Mouse (Mus musculus) C2C12 (cell line): Measurements from ENCODE around the gene Tgm2. TPM values are rescaled to one million over a fixed set of nuclear protein-coding genes. Genes with fewer than 3 reads are reported as not detected.
A peak's percentile ranks its signal among the peaks of the same experiment; 100 is the strongest.

Experiments
- H3K27me3 ChIP-seq: one replicate; pipeline ENCODE4 v1.6.1; 2011; ENCODE audit not compliant: control insufficient read depth, insufficient read depth, insufficient read length
- H3K36me3 ChIP-seq: one replicate; pipeline ENCODE4 v1.6.1; 2011; ENCODE audit not compliant: control insufficient read depth, insufficient read depth
- H3K4me3 ChIP-seq: one replicate; pipeline ENCODE4 v1.5.1; 2011; ENCODE audit warnings: mild to moderate bottlenecking, control low read depth; ENCODE audit not compliant: poor library complexity, insufficient read depth, severe bottlenecking
- H3K79me2 ChIP-seq: one replicate; pipeline ENCODE4 v1.6.1; 2011; ENCODE audit not compliant: control insufficient read depth, insufficient read depth
- H3K79me3 ChIP-seq: one replicate; pipeline ENCODE4 v1.6.1; 2011; ENCODE audit warnings: low read depth, control low read depth
- H3ac ChIP-seq: one replicate; pipeline ENCODE3; 2011; ENCODE audit warnings: low read depth; ENCODE audit not compliant: control insufficient read depth, insufficient read length
- CEBPB ChIP-seq: IDR thresholded peaks from one replicate; pipeline ENCODE4 v1.6.1; 2011; ENCODE audit warnings: low read depth, mild to moderate bottlenecking, control low read depth, moderate library complexity
- CTCF ChIP-seq: IDR thresholded peaks from one replicate; pipeline ENCODE4 v1.5.1; 2011; ENCODE audit not compliant: control insufficient read depth, insufficient read depth, insufficient read length
- FOSL1 ChIP-seq: IDR thresholded peaks from one replicate; pipeline ENCODE4 v1.8.0; 2011; ENCODE audit warnings: mild to moderate bottlenecking, low read length; ENCODE audit not compliant: poor library complexity, insufficient read depth, severe bottlenecking
- MAX ChIP-seq: IDR thresholded peaks from one replicate; pipeline ENCODE4 v1.6.1; 2011; ENCODE audit warnings: mild to moderate bottlenecking, control low read depth
- MYOD1 ChIP-seq: IDR thresholded peaks from one replicate; pipeline ENCODE4 v1.6.1; 2011; ENCODE audit warnings: low read depth; ENCODE audit not compliant: control insufficient read depth, insufficient read length
- MYOG ChIP-seq: IDR thresholded peaks from one replicate; pipeline ENCODE4 v1.6.1; 2011; ENCODE audit not compliant: control insufficient read depth, insufficient read length; ENCODE audit errors: extremely low read depth
- USF1 ChIP-seq: IDR thresholded peaks from one replicate; pipeline ENCODE4 v1.6.1; 2011; ENCODE audit warnings: low read depth, mild to moderate bottlenecking, control low read depth, moderate library complexity
- polyA plus RNA-seq: library from polyadenylated mRNA; unstranded; fragments of >200 nt; fragmentation: generic; extraction: Trizol; gene quantifications from one replicate; pipeline ENCODE4 v1.2.1, GENCODE M21; 2012; ENCODE audit warnings: missing spikeins

Gene Tgm2
- polyA plus RNA-seq, 1 experiment, result 1.1 TPM

DNA sequence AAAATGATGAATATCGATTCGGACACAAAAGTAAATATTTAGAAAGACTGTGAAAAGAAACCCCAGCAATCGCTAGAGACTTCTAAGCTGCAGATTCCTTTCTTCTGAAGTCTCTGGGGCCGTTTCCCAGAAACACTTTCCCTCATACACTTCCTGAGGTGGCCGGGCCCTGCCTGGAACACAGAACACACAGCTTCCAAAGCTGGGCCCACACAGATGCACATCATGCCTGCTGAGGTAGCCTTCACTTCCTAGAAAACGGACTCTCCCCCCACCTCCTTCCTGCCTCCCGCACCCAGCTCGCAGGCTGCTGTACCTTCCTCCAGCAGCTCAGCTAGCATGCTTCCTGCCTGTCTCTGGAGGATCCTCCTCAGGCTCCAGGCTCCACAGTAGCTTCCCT is 36.7 kb downstream of the Tgm2 start:
- H3ac ChIP-seq, result no peak overlapping the region
- H3K4me3 ChIP-seq, result no peak overlapping the region
- H3K79me3 ChIP-seq, result no peaks in the 10 kb centered on the region
- no peaks in the 10 kb centered on the region for H3K79me2 ChIP-seq
- TF ChIP-seq CEBPB (no peak), CTCF (no peak), FOSL1 (no peak)
- no peaks in the 10 kb centered on the region for H3K27me3 ChIP-seq
- no peaks in the 10 kb centered on the region for H3K36me3 ChIP-seq

DNA sequence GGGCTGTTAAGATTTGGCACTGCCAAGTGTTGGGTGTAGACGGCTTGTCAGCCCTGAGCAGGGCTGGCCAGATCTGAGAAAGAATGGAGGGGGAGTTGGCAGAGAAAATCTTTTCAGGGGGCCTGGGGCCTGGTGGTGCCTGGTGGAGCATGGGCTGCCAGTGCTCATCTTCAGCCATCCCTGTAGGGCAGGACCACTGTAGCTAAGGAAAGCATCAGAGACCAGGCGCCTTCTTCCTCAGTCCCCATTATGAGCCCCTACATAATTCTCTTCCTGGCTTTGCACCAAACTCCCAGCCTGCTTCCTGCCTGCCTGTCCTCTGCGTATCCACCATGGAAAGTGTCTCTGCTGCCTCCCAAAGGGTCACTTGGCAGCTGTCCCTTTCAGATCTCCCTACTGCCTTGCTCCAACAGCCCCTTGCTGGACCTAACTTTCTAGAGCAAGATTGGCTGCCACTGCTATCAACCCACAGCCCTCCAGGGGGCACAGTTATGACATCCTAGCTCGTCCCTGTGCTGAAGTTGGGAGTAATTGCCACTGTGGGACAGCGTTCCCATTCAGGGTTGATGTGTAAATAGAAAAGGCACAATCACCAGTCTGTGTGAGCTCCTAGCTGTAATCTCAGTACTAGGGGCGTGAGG is 39.2 kb downstream of the Tgm2 start:
- H3K4me3 ChIP-seq, result no peak overlapping the region
- TF ChIP-seq CTCF, result peak; percentile 86
- no peak for TF ChIP-seq USF1
- H3K27me3 ChIP-seq, result no peaks in the 10 kb centered on the region
- H3K36me3 ChIP-seq, result no peaks in the 10 kb centered on the region
- H3ac ChIP-seq, result no peak overlapping the region
- no peaks in the 10 kb centered on the region for H3K79me2 ChIP-seq
- no peaks in the 10 kb centered on the region for H3K79me3 ChIP-seq

DNA sequence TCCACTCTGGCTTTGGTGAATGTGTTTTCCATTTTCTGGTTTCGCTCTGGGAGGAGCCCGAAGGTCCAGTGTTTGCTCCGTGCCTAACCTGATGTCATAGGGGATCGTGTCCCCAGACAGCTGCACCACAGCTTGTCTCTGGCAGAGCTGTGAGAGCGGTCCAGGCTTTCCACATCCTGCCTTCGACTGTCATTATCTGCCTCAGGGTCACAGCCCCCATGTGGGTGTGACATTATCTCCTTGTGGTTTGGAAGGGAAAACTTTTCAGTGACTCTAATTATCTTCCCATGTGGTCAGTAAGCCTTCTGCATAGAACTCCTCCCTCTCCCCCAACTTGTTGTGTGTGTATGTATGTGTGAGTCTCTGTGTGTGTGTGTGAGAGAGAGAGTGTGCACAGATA is 40.6 kb downstream of the Tgm2 start:
- no peaks in the 10 kb centered on the region for H3K79me2 ChIP-seq
- H3K27me3 ChIP-seq, result no peaks in the 10 kb centered on the region
- H3K79me3 ChIP-seq, result no peaks in the 10 kb centered on the region
- H3ac ChIP-seq, result no peak overlapping the region
- no peaks in the 10 kb centered on the region for H3K36me3 ChIP-seq
- no peak overlapping the region for H3K4me3 ChIP-seq
- TF ChIP-seq FOSL1 (no peak), CTCF (no peak), MYOD1 (peak; percentile 68), CEBPB (no peak), MYOG (no peak), USF1 (no peak), MAX (no peak)

DNA sequence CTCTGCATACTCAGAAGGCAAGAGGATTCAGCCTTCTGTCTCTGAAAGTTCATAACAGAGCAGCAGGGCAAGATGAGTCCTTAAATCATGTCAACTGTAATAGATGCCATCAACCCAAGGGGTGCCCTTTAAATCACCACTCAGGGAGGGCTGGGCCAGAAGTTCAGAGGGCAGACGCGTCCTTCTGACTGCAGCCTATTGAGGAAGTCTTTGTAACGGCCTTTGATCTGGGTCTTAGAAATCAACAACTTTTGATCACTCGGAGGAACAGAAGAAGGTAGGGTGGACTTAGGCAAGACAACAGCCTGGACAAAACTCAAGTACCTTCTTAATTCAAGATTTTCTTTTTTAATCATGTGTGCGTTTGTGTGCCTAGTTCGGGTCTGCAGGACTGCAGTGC is 41.3 kb downstream of the Tgm2 start:
- TF ChIP-seq CTCF (no peak), MAX (no peak), MYOG (no peak), CEBPB (no peak), FOSL1 (no peak), USF1 (no peak), MYOD1 (no peak)
- Histone ChIP-seq H3K4me3 (no peak overlapping the region), H3K79me2 (no peaks in the 10 kb centered on the region), H3K36me3 (no peaks in the 10 kb centered on the region), H3K27me3 (no peaks in the 10 kb centered on the region), H3K79me3 (no peaks in the 10 kb centered on the region), H3ac (no peak overlapping the region)

DNA sequence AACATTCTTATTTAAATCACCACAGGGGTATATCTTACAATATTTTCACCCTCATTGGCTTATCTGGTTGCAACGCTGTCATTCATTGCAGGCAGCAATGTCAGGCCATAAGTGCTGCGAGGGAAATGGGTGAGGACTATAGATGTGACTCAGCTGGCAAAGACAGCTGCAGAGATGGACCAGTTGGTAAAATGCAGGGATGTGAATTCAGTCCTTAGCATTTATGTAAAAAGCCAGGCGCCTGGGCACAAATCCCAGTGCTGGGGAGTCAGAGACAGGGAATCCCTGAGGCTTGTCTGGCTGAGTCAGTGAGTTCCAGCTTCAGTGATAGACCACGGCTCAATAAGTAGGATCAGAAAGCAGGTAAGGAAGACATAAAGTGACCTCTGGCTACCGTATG is 44.5 kb downstream of the Tgm2 start:
- no peaks in the 10 kb centered on the region for H3K36me3 ChIP-seq
- H3K79me2 ChIP-seq, result no peaks in the 10 kb centered on the region
- H3K79me3 ChIP-seq, result no peaks in the 10 kb centered on the region
- no peak overlapping the region for H3K4me3 ChIP-seq
- H3K27me3 ChIP-seq, result no peaks in the 10 kb centered on the region
- no peak for TF ChIP-seq CEBPB
- TF ChIP-seq MYOD1, result peak; percentile 82
- no peak overlapping the region for H3ac ChIP-seq

DNA sequence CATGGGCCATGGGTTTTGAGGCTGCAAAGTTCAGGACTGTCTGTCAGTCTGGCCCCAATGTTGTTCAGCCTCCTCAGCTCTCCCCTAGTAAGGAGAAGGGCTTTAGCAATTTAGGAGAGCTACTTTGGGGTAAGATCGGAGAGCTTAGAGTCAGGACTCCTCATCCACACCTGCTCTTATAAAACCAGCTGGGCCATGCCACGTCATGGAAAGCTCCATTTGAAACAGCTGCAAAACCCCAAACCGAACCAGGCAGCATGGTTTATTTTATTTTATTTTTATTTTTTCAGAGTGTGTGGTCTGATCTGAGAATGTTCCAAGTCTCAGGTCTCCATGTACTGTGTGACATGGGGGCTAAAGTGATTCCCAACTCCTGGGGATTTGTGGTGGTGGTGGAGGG is 46.7 kb downstream of the Tgm2 start:
- Histone ChIP-seq H3K4me3 (no peak overlapping the region), H3K79me2 (no peaks in the 10 kb centered on the region), H3K79me3 (no peaks in the 10 kb centered on the region), H3K27me3 (no peaks in the 10 kb centered on the region), H3K36me3 (no peaks in the 10 kb centered on the region), H3ac (no peak overlapping the region)
- no peak for TF ChIP-seq MYOG
- no peak for TF ChIP-seq CTCF
- no peak for TF ChIP-seq MYOD1
- TF ChIP-seq FOSL1, result no peak
- TF ChIP-seq MAX, result no peak
- TF ChIP-seq USF1, result no peak
- TF ChIP-seq CEBPB, result no peak
